Mouse (Mus musculus) lung, adult 2 months (tissue): ENCODE results near the gene Rfc4. TPM values are rescaled to one million over a fixed set of nuclear protein-coding genes. Genes with fewer than 3 reads are reported as not detected.
"Not testable (repeated sequence)": the region's sequence is repeated elsewhere in the genome, so short reads cannot be mapped to it uniquely, and the experiment has no call there.

Experiments
- DNase-seq: peaks from one replicate; pipeline ENCODE4 v3.0.0; 2022
- H3K4me1 ChIP-seq: fragments of 200-500 bp; 2 replicates; pipeline ENCODE4 v1.6.1; 2011; ENCODE audit warnings: low read length; ENCODE audit not compliant: control insufficient read depth, insufficient read depth
- H3K4me3 ChIP-seq: fragments of 200-500 bp; replicated peaks from 2 replicates; pipeline ENCODE3; 2011; ENCODE audit warnings: low read depth, mild to moderate bottlenecking, control low read depth, low read length; ENCODE audit errors: extremely low read depth
- CTCF ChIP-seq: fragments of 200-500 bp; IDR thresholded peaks from 2 replicates; pipeline ENCODE4 v1.5.1; 2011; ENCODE audit warnings: mild to moderate bottlenecking, low read length, control low read depth; ENCODE audit not compliant: insufficient read depth
- POLR2A ChIP-seq: fragments of 200-500 bp; IDR thresholded peaks from 2 replicates; pipeline ENCODE4 v1.6.1; 2011; ENCODE audit warnings: low read depth, mild to moderate bottlenecking, control low read depth, low read length, borderline replicate concordance; ENCODE audit errors: extremely low read depth
- WGBS: fragments of 180-500 bp; shearing (Covaris S2); methylation state at CpG from one replicate; pipeline ENCODE4 v1.1.7; 2018; 5-methylcytosine and 5-hydroxymethylcytosine counted together
- polyA plus RNA-seq: library from polyadenylated mRNA; depleted of rRNA; stranded (reverse); fragments of >200 nt; gene quantifications from 2 replicates; pipeline ENCODE4 v1.2.3, GENCODE M21; 2012

The Rfc4 gene
- polyA plus RNA-seq, 1 experiment: 0.57 TPM

GRCm38 (mm10) chr16:23106121-23106520 lies 21.4 kb downstream of the Rfc4 start:
- TF ChIP-seq POLR2A (no peak), CTCF (no peak)
- H3K4me1 ChIP-seq: peaks cover 6% of the 10 kb centered on the region
- 70% methylated on average over 7 of the region's 7 CpGs for WGBS
- no peak for DNase-seq
- no peak overlapping the region for H3K4me3 ChIP-seq

- no peak for TF ChIP-seq POLR2A
- no peak for TF ChIP-seq CTCF
Observed at GRCm38 (mm10) chr16:23103841-23104240, 23.7 kb downstream of the Rfc4 start.

GRCm38 (mm10) chr16:23103038-23103745 lies 24.3 kb downstream of the Rfc4 start:
- DNase-seq: no peak
- TF ChIP-seq POLR2A (no peak), CTCF (no peak)
- Histone ChIP-seq H3K4me1 (peaks cover 8% of the 10 kb centered on the region), H3K4me3 (peak overlapping the region; percentile 41)
- 25% methylated on average over 17 of the region's 17 CpGs for WGBS

More at GRCm38 (mm10) chr16:23103841-23104240, 23.7 kb downstream of the Rfc4 start:
- 55% methylated on average over 2 of the region's 2 CpGs for WGBS
- no peak for DNase-seq
- Histone ChIP-seq H3K4me3 (no peak overlapping the region), H3K4me1 (peaks cover 8% of the 10 kb centered on the region)

GRCm38 (mm10) chr16:23102340-23103037 lies 25.0 kb downstream of the Rfc4 start:
- no peak for TF ChIP-seq POLR2A
- no peak for TF ChIP-seq CTCF
- peaks cover 8% of the 10 kb centered on the region for H3K4me1 ChIP-seq
- 14% methylated on average over 15 of the region's 15 CpGs for whole genome bisulfite sequencing
- H3K4me3 ChIP-seq: peak overlapping the region; percentile 41
- no peak for DNase-seq

GRCm38 (mm10) chr16:23100613-23101012 lies 26.9 kb downstream of the Rfc4 start:
- Histone ChIP-seq H3K4me3 (no peak overlapping the region), H3K4me1 (peaks cover 8% of the 10 kb centered on the region)
- no peak for DNase-seq
- TF ChIP-seq POLR2A (no peak), CTCF (no peak)
- 36% methylated on average over 10 of the region's 10 CpGs for WGBS

- 11% methylated on average over 9 of the region's 9 CpGs for WGBS
- peaks cover 8% of the 10 kb centered on the region for H3K4me1 ChIP-seq
- peak overlapping the region; percentile 19 for H3K4me3 ChIP-seq
- TF ChIP-seq POLR2A (no peak), CTCF (no peak)
- no peak for DNase-seq
Observed at GRCm38 (mm10) chr16:23100099-23100575, 27.4 kb downstream of the Rfc4 start.

GRCm38 (mm10) chr16:23099632-23100031 lies 27.9 kb downstream of the Rfc4 start:
- H3K4me1 ChIP-seq: peaks cover 8% of the 10 kb centered on the region
- TF ChIP-seq CTCF: no peak
- no peak for TF ChIP-seq POLR2A
- no peak overlapping the region for H3K4me3 ChIP-seq
- WGBS: 35% methylated on average over 12 of the region's 12 CpGs
- DNase-seq: no peak

GRCm38 (mm10) chr16:23098105-23098452 lies 29.5 kb downstream of the Rfc4 start:
- WGBS: 95% methylated on average over 1 of the region's 1 CpGs
- H3K4me1 ChIP-seq: not testable (repeated sequence)

GRCm38 (mm10) chr16:23097290-23098104 lies 30.0 kb downstream of the Rfc4 start:
- 84% methylated on average over 8 of the region's 8 CpGs for WGBS
- not testable (repeated sequence) for DNase-seq, H3K4me3 ChIP-seq, H3K4me1 ChIP-seq

More at GRCm38 (mm10) chr16:23098105-23098452, 29.5 kb downstream of the Rfc4 start:
- not testable (repeated sequence) for DNase-seq, H3K4me3 ChIP-seq

GRCm38 (mm10) chr16:23096886-23097285 lies 30.7 kb downstream of the Rfc4 start:
- not testable (repeated sequence) for H3K4me3 ChIP-seq, H3K4me1 ChIP-seq, DNase-seq
- WGBS: 80% methylated on average over 1 of the region's 1 CpGs

GRCm38 (mm10) chr16:23095581-23095980 lies 32.0 kb downstream of the Rfc4 start:
- H3K4me1 ChIP-seq, DNase-seq, H3K4me3 ChIP-seq: not testable (repeated sequence)
- 94% methylated on average over 5 of the region's 5 CpGs for WGBS
